Mouse (Mus musculus) ES-Bruce4 (cell line): ENCODE measurements around the gene Ctdspl. TPM values are rescaled to one million over a fixed set of nuclear protein-coding genes. Genes with fewer than 3 reads are reported as not detected.

Experiments
- H3K27ac ChIP-seq: 2 replicates; pipeline ENCODE4 v1.5.1; 2012; ENCODE audit warnings: low read length, inconsistent platforms; ENCODE audit not compliant: insufficient read depth
- H3K27me3 ChIP-seq: 2 replicates; pipeline ENCODE4 v1.6.1; 2012; ENCODE audit warnings: mild to moderate bottlenecking, low read length, inconsistent platforms; ENCODE audit not compliant: control insufficient read depth, poor library complexity, insufficient read depth, severe bottlenecking
- H3K36me3 ChIP-seq: 2 replicates; pipeline ENCODE4 v1.6.1; 2012; ENCODE audit warnings: inconsistent platforms, mild to moderate bottlenecking, low read length, moderate library complexity; ENCODE audit not compliant: control insufficient read depth, poor library complexity, insufficient read depth, severe bottlenecking
- H3K4me1 ChIP-seq: one replicate; pipeline ENCODE4 v1.8.1; 2011; ENCODE audit warnings: low read length; ENCODE audit not compliant: control insufficient read depth, insufficient read depth
- H3K4me3 ChIP-seq: 2 replicates; pipeline ENCODE4 v1.5.1; 2011; ENCODE audit warnings: low read depth, mild to moderate bottlenecking, low read length
- H3K9ac ChIP-seq: 2 replicates; pipeline ENCODE4 v1.6.1; 2012; ENCODE audit warnings: low read depth, mild to moderate bottlenecking, inconsistent platforms; ENCODE audit not compliant: poor library complexity, severe bottlenecking
- H3K9me3 ChIP-seq: replicated peaks from 2 replicates; pipeline ENCODE4 v1.6.1; 2012; ENCODE audit warnings: mild to moderate bottlenecking, low read length, inconsistent platforms; ENCODE audit not compliant: control insufficient read depth, poor library complexity, insufficient read depth, severe bottlenecking
- CTCF ChIP-seq: IDR thresholded peaks from one replicate; pipeline ENCODE4 v1.8.1; 2011; ENCODE audit warnings: low read depth, low read length
- EP300 ChIP-seq: IDR thresholded peaks from 2 replicates; pipeline ENCODE4 v1.6.1; 2011; ENCODE audit warnings: low read depth, low read length; ENCODE audit not compliant: insufficient read depth
- POLR2A ChIP-seq: IDR thresholded peaks from one replicate; pipeline ENCODE4 v1.8.1; 2011; ENCODE audit warnings: low read length; ENCODE audit not compliant: insufficient read depth
- polyA plus RNA-seq: library from polyadenylated mRNA; stranded (reverse); fragments of >200 nt; gene quantifications from 2 replicates; pipeline ENCODE4 v1.2.4, GENCODE M21; 2011; ENCODE audit warnings: low read depth; ENCODE audit not compliant: missing spikeins, insufficient read depth, insufficient read length

The Ctdspl gene
- polyA plus RNA-seq, 1 experiment: 20.2 TPM

DNA sequence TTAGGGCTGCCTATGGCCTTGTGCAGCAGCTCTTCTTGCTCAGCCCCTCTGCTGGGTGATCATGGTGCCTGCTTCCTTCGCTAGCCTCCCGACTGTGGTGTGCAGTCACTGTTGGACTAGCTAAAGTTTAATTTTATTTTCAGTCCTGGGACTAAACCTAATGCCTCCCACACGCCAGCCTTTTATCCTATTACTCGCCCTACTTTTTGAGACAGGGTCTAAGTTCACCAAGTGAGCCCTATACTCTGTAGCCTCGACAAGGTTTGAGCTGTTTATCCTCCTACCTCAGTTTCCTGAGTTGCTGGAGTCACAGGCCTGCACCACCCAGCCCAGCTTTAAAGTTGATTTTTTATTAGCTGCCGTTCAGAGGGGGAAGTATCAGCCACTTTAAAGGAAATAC is 99.0 kb downstream of the Ctdspl start:
- Histone ChIP-seq H3K4me3 (no peak overlapping the region), H3K9ac (no peak overlapping the region), H3K9me3 (no peaks in the 10 kb centered on the region), H3K27me3 (no peaks in the 10 kb centered on the region), H3K4me1 (peaks cover 8% of the 10 kb centered on the region), H3K36me3 (no peaks in the 10 kb centered on the region), H3K27ac (no peak overlapping the region)
- TF ChIP-seq CTCF (no peak), EP300 (no peak), POLR2A (no peak)

DNA sequence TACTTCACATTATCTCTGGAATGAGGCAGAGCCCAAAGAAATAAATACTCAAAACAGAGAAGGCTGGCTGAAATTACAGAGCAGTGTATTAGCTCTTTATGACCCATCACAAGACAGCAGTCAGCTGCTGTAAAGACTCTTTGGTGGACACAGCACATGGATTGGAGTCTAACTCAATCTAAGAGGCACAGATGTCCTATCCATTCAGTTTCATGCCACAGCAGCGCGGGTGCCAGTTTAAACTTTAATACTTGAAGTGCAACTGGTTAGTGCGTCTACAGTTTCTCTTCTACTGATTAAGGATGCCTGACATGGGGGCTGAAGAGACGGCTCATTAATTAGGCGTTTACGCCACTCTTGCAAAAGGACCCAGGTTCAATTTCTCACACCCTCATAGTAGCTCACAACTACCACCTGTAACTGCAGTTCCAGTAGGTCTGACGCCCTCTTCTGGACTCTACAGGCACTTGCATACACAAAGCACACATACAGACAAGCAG is 99.6 kb downstream of the Ctdspl start:
- no peak overlapping the region for H3K27ac ChIP-seq
- H3K9me3 ChIP-seq: no peaks in the 10 kb centered on the region
- no peak overlapping the region for H3K4me3 ChIP-seq
- H3K4me1 ChIP-seq: peaks cover 6% of the 10 kb centered on the region
- no peak overlapping the region for H3K9ac ChIP-seq
- H3K27me3 ChIP-seq: no peaks in the 10 kb centered on the region
- H3K36me3 ChIP-seq: no peaks in the 10 kb centered on the region
- TF ChIP-seq CTCF (no peak), EP300 (no peak), POLR2A (no peak)

DNA sequence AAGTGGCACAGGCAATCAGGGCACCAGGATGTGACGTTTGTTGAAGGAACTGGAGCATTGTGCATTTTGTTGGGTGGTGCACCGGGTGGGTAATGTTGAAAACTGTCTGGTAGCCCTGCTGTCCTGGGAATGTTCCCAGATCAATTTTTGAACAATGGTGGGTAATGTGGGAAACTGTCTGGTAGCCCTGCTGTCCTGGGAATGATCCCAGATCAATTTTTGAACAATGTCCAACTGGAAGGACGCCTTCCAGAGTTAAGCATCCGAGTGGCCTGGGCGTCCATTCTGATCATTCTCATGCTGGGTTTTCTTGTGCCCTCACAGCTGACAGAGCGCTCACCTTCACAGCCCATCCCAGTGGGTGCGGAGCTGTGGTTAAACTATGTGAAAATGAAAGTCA is 101.1 kb downstream of the Ctdspl start:
- Histone ChIP-seq H3K27me3 (no peaks in the 10 kb centered on the region), H3K4me3 (no peak overlapping the region), H3K9ac (no peak overlapping the region), H3K36me3 (no peaks in the 10 kb centered on the region), H3K4me1 (no peaks in the 10 kb centered on the region), H3K9me3 (no peaks in the 10 kb centered on the region), H3K27ac (no peak overlapping the region)
- TF ChIP-seq CTCF (no peak), POLR2A (no peak), EP300 (no peak)

DNA sequence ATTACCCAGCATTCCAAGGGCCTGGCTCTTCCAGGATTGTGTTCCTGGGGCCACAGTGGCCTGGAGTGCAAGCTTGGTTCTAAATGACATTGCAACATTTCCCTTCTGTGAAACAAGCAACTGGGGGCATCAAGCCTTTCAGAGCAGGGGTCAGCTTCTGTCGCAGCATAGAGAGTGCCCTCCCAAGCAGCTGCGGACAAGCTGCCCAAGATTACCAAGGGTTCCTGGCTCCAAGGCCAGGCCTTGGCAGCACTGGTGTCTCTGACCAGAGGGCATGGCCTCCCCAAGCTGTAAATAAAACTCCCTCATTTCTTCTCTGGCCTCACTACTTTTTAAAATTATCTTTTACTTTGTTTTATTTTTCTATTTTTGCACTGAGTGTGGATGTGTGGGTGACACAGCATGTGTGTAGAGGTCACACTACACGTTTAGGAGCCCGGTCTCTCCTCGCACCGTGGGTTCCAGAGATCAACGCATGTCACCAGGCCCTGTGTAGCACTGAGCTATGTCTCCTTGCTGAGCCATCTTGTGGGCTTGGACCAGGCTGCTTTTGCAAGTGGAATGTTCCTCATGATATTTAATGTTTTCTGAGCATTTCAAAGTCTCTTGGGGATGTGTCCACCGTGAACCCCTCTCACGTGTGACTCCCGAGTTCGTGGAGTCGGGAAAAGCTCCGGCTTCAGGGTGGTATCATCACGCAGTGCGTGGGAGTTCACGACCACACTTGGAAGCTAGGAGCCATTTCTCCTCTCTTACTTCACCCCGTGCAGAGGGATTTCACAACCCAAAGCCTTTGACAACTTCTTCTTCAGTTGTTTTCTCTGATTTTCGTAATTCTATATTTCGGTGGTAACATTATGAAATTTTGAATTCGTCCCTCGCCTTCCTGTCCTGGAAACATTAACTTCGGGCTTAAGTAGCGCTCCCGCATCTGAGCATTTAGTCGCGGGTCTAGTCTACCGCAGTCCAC is 102.3 kb downstream of the Ctdspl start:
- H3K27ac ChIP-seq: no peak overlapping the region
- H3K27me3 ChIP-seq: no peaks in the 10 kb centered on the region
- H3K9me3 ChIP-seq: no peaks in the 10 kb centered on the region
- no peaks in the 10 kb centered on the region for H3K36me3 ChIP-seq
- H3K4me3 ChIP-seq: no peak overlapping the region
- TF ChIP-seq POLR2A: no peak
- TF ChIP-seq CTCF: no peak
- no peak for TF ChIP-seq EP300
- H3K4me1 ChIP-seq: no peaks in the 10 kb centered on the region
- H3K9ac ChIP-seq: no peak overlapping the region

DNA sequence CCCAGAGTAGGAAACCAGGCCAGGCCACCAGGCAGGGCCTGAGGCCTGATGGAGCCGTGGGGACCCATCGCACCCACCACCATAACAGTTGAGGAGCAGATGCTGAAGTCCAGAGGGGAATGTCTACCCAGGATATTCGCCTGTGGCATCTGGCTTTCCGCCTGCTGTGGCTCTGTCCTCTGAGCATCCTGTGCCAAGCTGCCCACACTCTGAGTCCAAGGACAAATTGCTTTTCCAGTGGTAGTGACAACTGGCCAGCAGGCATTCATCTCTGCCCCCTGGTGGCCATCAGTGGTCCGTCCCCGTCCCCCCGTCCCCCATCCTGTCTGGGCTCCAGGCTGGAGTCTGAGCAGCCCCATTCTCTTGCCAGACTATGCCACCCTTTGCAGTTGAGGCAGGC is 103.3 kb downstream of the Ctdspl start:
- Histone ChIP-seq H3K27ac (no peak overlapping the region), H3K9me3 (no peaks in the 10 kb centered on the region), H3K36me3 (no peaks in the 10 kb centered on the region), H3K9ac (no peak overlapping the region), H3K4me1 (no peaks in the 10 kb centered on the region), H3K27me3 (no peaks in the 10 kb centered on the region), H3K4me3 (no peak overlapping the region)
- TF ChIP-seq CTCF (peak; percentile 89), POLR2A (no peak), EP300 (no peak)

DNA sequence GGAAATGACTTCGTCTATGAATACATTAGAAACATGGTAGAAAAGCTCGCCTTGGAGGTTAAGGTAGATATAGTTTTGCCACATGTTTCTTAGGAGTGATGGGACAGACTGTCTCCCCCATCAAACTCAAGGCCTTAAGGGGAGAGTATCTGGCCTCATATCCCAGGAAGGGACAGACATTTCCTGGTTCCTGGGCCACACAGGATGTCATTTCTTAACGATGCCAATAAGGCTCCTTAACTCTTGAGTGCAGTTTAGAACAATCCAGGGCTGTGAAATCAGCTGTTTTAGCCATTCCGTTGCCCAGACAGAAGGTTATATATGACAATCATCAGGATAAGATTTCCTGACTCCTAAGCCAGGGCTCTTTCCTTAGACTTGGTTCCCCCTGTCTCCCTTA is 104.8 kb downstream of the Ctdspl start:
- Histone ChIP-seq H3K9me3 (no peaks in the 10 kb centered on the region), H3K27ac (no peak overlapping the region), H3K36me3 (no peaks in the 10 kb centered on the region), H3K27me3 (no peaks in the 10 kb centered on the region), H3K9ac (no peak overlapping the region), H3K4me3 (no peak overlapping the region), H3K4me1 (no peaks in the 10 kb centered on the region)
- TF ChIP-seq POLR2A (no peak), CTCF (no peak), EP300 (no peak)
